Mouse (Mus musculus) thymus, adult 18-20 months (tissue): ENCODE results near the gene Fam53a.

Source experiments
- DNase-seq, 2 experiments: peaks; one replicate each; pipeline ENCODE4 v3.0.0; 2022; ENCODE audit warnings: mixed read lengths in 2 of 2

Fam53a gene

DNA sequence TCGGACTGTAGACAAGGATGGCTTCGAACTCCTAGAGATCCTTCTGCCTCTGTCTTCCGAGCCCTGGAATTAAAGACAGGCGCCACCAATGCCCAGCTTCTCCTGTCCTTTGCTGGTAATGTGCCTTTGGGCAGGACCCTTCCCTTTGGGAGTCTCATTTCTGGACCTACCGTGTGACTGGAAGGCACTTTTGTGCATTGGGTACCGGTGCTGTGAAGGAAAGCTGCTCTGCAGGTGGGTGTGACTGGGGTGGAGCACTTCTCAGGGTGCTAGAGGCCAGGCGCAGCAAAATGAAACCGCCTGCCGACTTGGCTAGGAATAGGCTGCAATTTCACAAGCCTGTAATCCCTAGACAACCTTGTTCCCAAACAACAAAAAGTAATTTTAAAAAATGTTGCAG, 626 bp upstream of the Fam53a start:
- peak; percentile 34 to 58 for DNase-seq

DNA sequence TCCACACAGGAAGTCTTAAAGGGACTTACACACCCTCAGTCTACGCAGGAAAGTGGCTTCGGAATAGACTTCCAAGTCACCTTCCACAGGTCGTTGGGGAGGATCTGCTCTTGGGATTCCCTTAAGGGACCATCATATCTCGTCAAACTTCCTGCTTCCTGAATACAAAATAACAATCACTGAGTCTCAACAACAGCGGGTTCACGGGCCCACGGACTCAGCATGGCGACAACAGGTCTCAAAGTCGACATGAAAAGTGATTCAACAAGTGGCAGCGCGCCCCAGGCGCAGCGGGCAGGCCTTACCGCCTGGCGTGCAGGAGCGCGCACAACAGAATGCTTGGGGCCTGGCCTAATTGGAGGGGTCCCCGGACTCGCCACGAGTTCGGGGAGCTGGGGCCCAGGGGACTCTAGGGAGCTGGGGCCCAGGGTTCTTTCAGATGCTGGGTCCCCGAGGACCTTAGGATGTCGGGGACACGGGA, 575 bp downstream of the Fam53a start:
- peak in 1 of 2 experiments; percentile 44 for DNase-seq

DNA sequence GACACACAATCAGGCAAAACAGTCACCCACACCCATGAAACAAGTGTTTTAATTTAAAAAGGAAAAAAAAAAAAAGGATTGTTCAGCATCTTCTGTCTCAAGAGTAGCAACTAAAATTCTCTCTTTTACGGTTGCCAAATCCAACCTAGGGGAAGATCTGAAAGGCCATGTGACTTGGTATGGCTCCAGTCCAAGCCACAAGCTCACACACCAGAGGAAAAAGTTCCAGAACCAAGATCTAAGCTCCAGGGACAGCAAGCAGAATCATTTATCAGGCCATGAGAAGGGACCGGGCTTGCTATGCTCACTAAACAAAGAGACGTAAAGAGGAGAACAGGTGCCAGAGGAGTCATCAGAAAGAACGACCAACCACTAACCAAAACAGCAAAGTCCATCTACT, 1.5 kb downstream of the Fam53a start:
- DNase-seq: no peak

DNA sequence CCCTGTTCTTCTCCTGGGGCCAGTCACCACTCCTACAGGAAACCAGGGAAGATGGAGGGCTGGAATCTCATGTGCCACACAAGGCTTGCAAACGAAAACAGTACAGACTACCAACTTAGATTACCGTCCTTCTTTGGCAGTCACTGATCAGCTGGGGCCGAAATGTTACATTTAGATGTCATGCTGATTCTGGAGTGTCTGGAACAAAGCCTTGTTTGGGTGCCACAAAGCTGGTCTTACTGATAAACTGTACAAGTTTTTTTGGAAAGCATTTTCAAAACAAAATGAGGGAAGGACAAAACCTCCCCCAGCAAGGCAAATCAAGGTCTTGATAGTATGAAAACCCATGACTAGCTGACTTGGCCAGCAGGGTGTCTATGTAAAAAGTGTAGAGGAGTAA, 5.7 kb downstream of the Fam53a start:
- no peak for DNase-seq

DNA sequence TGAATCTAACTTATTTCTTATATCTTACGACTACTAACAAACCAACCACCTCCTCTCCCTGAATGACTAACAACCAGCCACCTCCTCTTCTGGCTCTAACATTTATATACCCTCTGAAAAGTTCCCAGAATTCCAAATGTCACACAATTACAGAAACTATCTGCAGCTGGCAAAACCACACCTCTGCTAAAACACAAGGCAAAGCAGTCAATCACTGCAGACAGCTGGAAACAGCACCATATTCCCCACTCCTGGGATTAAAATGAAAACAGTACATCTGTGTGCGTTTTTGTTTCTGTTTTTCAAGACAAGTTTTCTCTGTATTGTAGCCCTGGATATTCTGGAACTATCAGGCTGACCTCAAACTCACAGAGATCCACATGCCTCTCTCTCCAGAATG, 6.8 kb downstream of the Fam53a start:
- no peak for DNase-seq

DNA sequence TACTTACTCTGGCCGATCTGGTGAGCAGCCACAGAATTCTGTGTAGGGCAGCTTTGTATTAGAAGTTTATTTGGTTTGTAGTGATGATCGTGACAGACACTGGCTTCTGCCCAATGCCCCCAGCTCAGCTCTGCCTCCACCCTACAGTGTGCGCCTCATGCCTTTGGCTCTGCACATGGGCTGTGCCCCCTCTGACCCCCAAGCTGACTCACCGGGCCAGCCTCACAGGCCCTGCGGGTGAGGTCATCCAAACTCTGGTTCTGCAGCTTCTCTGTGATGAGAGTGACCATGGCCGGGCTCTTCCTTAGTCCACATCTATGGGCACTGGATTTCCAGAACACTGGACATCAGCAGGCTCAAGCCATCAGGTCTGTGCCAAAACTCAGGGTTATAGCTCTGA, 15.0 kb downstream of the Fam53a start:
- DNase-seq: no peak

DNA sequence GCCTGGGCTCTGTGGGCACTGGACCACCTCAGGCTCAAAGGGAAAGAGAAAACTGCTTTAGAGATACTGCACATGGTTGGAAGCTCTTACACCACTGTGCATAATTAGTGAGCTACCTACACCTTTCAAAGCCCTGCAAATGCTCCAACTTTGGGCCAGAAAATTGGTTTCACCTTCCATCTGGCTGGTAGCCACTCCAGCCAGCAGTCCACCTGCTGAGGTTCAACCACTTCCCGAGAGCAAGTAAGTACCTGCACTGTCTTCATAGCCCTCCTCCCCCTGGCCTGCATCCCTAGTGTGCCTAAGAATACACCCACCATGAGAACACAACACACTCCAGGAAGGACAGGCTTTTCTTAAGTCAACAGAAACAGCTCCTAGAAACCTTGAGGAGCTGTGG, 17.6 kb downstream of the Fam53a start:
- DNase-seq: no peak

DNA sequence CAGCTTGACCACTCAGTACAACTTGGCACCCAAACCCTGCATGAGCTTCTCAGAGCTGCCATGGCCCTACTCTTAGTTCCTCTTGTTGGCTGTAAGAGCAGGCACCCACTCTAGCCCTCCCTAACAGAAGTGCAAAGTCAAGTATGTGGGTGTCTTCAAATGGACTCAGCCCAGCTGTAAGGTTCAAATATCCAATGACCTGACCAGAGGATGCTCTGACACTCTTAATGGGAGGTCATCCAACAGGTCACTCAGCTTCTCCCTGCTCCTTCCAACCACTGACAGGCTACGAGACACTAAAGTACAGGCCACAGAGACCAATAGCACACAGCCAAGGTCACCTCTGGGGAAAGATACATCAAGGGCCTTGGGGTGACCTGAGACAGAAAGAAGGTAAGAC, 20.2 kb downstream of the Fam53a start:
- DNase-seq: no peak

DNA sequence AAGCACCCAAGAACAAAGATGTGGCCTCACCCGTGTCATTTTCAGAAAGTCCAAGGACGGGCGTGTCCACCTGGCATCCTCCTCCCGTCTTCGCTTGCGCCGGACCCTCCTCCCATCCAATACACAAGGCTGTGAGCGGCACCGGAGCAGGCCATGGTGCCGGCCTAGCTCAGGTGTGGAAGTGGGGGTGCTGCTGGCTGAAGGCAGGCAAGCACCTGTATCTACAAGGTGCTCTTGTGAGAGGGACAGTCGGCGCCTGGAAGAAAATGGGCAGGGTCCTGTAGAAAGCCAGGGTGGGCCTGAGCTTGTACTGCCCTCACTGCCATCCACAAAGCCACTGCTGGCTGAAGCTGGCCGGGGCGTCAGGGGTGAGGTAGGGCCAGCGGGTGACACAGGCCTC, 22.0 kb downstream of the Fam53a start:
- DNase-seq: no peak

DNA sequence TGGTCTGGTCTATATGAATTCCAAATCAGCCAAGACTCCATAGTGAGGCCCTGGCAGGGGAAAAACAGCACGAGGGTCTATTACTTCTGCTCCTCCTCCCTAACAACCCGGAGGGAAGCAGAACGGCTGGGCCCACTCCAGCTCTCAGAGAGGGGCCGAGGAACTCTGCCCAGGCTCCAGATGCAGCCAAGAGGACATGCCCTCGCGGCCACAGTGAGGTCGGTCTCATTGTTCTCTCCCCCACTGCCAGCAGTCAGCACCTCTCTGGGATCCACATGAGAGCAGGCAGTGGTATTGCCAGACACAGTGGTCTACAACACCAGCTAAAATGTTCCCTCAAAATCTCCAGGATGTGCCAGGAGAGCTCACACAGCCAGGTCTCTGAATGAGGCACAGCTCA, 22.8 kb downstream of the Fam53a start:
- no peak for DNase-seq

DNA sequence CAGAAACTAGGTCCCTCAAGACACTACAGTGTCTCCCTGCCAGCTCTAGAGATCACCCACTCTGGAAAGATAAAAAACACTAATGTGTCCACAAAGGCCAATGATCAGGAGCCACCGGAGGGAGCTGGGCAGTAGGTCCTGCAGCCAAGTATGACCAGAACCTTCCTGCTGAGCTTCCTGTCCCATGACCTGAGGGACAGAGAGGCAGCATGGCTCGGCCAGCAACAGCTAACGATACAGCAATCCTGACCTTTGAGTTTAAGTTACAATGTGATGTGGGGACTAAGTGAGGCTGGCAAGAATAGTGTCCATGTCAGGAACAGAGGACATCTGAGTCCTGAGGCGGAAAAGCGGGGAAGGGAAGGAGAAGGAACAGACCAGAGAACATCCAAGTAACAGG, 24.1 kb downstream of the Fam53a start:
- DNase-seq: no peak

DNA sequence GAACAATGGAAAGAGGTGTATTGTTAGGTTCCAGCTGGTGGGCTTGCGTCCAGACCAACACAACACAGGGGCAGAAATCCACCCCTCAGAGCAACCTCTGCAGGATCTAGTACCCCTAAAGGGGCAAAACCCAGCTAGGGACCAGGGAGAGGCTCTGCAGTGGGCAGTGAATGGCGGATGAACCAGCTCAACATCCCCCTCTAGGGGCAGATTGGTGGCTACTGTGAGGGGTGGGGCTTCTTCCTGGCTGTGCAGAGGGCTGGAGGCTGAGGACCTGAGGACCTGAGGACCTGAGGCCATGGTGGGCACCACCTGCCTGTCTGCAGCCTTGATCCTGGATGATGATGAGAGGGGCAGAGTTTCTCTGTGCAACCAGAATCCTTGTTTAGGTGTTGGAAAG, 35.8 kb downstream of the Fam53a start:
- no peak for DNase-seq

DNA sequence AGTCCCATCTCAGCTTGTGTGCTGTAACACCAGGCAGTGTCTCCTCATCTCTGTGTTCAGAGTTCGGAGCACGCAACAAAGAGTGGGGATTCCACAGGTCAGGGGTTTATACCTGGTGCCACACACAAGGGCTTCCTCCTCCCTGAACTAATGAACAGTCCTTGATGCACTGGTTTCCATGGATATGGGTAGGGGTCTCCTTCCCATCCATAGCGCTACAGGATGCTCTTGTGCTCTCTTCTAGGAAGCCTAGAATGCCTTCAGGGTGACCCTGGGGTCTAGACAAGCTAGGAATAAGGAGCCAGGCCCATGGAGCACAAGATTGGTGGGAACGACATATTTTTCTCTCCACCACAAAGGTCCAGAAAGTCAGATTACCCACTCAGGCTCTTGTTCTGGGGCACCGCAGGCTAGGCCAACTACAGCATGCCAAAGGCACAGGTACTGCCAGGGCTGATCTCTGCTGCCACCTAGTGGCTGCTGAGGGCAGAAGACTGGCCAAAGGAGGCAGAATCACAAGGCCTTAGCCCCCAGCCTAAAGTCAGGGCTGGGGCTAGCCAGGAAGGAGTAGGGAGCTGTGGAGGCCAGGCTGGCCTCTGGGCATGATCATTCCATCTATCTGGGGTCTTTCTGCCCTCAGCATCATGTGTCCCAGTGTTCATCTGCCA, 40.1 kb downstream of the Fam53a start:
- peak; percentile 27 to 33 for DNase-seq

DNA sequence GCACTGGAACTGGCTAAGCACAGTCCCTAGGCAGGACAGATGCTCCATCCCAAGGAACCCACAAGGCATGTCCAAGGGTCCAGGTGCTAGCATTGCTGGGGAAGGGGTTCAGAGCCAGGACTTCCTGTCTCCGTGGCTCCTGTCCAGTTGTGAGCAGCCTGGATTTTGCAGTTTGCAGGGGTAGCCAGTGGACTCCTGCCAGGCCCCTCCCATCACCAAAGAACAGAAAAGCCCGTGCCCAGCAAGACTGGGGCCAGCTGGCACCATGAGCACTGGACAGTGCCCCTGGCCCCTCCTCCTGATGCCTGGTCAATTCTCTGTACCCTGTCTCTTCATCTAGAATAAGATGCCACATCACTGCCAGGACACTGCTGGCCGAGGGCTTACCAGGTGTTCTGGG, 41.4 kb downstream of the Fam53a start:
- DNase-seq: no peak

DNA sequence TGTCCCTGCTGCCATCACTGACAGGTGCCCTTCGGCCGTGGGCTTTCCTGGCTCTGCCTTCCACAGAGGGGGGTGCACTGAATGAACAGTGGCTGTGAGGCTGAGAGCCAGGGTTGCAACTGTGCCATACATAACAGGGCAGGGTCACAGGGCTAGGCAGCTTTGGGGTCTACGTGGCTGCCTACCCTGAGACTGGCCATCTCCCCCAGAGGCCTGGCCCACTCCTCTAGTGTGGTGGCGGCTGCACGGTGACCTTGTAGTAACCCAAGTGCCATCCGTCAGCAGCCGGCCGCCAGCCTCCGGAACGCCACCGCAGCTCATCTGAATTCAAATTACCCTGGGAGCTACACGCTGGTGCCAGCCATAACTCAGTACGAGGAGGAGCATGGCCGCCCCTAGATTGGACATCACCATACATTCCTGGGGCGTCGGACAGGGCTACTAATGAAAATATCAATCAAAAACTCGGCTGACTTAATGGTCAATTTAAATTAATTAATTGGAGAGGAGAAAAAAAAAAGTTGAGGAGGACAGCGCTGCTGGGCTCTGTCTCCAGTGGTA, 41.9 kb downstream of the Fam53a start:
- DNase-seq: no peak

DNA sequence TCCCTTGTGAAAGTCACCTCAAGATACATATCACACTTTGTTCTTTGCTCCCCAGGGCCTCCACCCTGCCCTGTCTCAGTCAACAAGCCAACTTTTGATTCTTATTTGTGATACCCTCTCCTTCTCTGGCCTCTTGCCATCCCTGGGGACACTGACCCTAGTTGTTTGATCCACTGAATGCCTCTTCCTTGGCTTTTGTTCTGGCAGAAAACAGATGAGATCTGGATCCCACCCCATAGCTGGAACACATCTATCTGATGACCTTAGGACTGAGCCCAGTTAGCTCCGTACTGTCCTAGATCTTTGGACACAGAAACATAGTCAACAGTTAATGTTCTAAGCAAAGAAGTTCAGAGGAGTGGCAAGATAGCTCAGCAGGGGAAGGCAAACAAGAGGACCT, 49.1 kb downstream of the Fam53a start:
- DNase-seq: no peak

DNA sequence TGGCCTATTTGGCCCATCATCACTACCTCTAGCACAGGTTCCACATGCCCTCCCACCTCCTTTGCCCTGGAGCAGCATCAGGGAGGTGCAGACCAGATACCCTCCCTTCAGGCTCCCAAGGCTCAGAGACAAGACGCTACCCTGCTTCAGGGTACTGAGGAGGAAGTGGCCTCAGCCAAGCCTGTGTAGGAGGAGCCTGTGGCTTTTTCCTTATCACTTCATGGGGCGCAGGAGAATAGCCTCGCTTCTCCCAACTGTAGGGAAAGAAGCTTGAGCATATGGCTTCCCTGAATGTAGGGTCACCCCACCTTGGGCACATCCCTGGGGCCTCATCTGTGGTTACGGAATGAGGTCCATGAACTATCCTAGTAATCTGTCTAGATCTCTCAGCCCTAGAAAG, 55.2 kb downstream of the Fam53a start:
- no peak for DNase-seq

DNA sequence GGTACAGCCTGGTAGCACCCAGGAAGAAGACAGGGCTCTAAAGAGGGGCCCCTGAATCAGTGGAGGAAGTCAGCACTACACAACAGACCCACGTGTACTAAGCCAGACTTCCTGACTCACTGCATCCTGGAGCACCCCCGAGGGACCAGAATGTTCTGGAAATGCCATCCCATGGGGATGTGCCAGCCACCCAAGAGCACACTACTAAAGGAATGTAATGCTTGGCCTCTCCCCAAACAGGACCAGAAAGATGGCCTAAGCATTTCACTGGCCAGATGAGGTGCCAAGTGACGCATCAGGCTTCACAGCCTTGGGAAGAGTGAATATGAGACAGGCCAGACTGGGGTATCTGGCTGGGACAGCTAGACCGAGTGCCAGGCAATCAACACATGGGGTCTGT, 63.5 kb downstream of the Fam53a start:
- no peak for DNase-seq

DNA sequence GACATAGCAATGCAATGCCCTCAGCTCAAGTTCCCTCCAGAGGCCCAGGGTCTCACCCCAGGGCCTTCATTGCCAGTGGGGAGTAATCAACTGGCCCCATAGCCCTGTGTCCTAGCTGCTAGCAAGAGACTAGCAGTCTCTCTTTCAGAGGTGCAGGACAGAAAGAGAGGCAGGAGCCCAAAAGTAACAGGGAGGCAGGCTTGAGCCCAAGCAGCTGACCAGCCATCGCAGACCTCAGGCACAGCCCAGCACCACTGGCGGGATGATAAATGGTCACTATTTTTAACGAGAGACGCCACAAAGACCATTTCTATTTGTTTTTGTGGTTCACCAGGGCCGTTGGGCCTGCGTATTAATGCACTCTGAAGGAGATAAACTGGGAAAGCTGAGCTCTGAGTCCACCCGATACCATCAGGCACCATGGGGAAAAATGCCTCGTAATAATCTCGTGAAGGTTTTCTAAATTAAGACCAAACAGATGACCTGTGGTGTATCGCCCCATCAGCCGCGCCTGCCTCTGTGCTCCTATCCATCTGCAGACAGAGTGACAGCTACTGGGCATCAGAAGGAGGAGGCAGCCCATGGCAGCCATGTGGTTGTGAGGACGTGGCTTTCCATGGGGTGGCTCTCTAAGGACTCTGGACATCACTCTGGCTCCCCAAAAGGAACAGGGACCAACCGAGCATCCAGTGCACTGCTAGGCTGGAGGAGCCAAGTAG, 73.0 kb downstream of the Fam53a start:
- DNase-seq: no peak
